Mouse (Mus musculus) heart, embryonic 15.5 days (tissue): ENCODE results near the gene Gm5169. TPM values are rescaled to one million over a fixed set of nuclear protein-coding genes. Genes with fewer than 3 reads are reported as not detected.
"Not testable (repeated sequence)": the region's sequence is repeated elsewhere in the genome, so short reads cannot be mapped to it uniquely, and the experiment has no call there.

Source experiments
- ATAC-seq: fragments of 200-750 bp; cut with Nextera tagmentation; replicated peaks from 2 replicates; pipeline ENCODE4 v1.8.0; 2017; ENCODE audit warnings: low read depth, moderate TSS enrichment; ENCODE audit not compliant: insufficient number of reproducible peaks, insufficient read depth, low FRiP score
- H3K27ac ChIP-seq: fragments of 300-500 bp; sonication (generic); 2 replicates; pipeline ENCODE4 v1.5.1; 2015; ENCODE audit warnings: mild to moderate bottlenecking, inconsistent platforms
- H3K27me3 ChIP-seq: fragments of 300-500 bp; sonication (generic); 2 replicates; pipeline ENCODE4 v1.6.1; 2015; ENCODE audit warnings: inconsistent platforms
- H3K36me3 ChIP-seq: fragments of 300-500 bp; sonication (generic); 2 replicates; pipeline ENCODE4 v1.6.1; 2015; ENCODE audit warnings: mild to moderate bottlenecking, inconsistent platforms
- H3K4me1 ChIP-seq: fragments of 300-500 bp; sonication (generic); replicated peaks from 2 replicates; pipeline ENCODE4 v1.6.1; 2015; ENCODE audit warnings: inconsistent platforms
- H3K4me2 ChIP-seq: fragments of 300-500 bp; sonication (generic); 2 replicates; pipeline ENCODE4 v1.6.1; 2015; ENCODE audit warnings: inconsistent platforms, mild to moderate bottlenecking, moderate library complexity
- H3K4me3 ChIP-seq: fragments of 300-500 bp; sonication (generic); 2 replicates; pipeline ENCODE4 v1.5.1; 2015; ENCODE audit warnings: mild to moderate bottlenecking, inconsistent platforms
- H3K9ac ChIP-seq: fragments of 300-500 bp; sonication (generic); 2 replicates; pipeline ENCODE4 v1.6.1; 2015; ENCODE audit warnings: mild to moderate bottlenecking, inconsistent platforms
- H3K9me3 ChIP-seq: fragments of 300-500 bp; sonication (generic); replicated peaks from 2 replicates; pipeline ENCODE4 v1.6.1; 2016; ENCODE audit warnings: inconsistent platforms
- WGBS: fragments of 180-500 bp; shearing (Covaris S2); methylation state at CpG from one replicate; pipeline ENCODE4 v1.1.7; 2015; ENCODE audit warnings: mixed read lengths; 5-methylcytosine and 5-hydroxymethylcytosine counted together
- polyA plus RNA-seq: library from polyadenylated mRNA; unstranded; fragments of >200 nt; fragmentation: Nextera tagmentation; extraction: Ambion mirVana; gene quantifications from 2 replicates; pipeline ENCODE4 v1.2.1, GENCODE M21; 2015

Gm5169 gene
- polyA plus RNA-seq = not detected in 2 replicates

GRCm38 (mm10) chrX:25301355-25301754, at the start of gene Gm5169:
Gm5169 (minus strand) TSS chrX:25301455.
- not testable (repeated sequence) for H3K4me2 ChIP-seq, H3K9me3 ChIP-seq, ATAC-seq, H3K4me3 ChIP-seq, H3K27me3 ChIP-seq, H3K9ac ChIP-seq, H3K4me1 ChIP-seq, H3K36me3 ChIP-seq, H3K27ac ChIP-seq
- no CpG with 5 or more reads among the region's 6 CpGs for WGBS

GRCm38 (mm10) chrX:25347424-25347823, 46.2 kb upstream of the Gm5169 start:
- 82% methylated on average over 14 of the region's 15 CpGs for WGBS
- not testable (repeated sequence) for H3K27ac ChIP-seq

More at GRCm38 (mm10) chrX:25347424-25347823, 46.2 kb upstream of the Gm5169 start:
- not testable (repeated sequence) for H3K4me3 ChIP-seq, H3K27me3 ChIP-seq, H3K9ac ChIP-seq, ATAC-seq, H3K36me3 ChIP-seq, H3K4me2 ChIP-seq, H3K4me1 ChIP-seq, H3K9me3 ChIP-seq
